Mouse (Mus musculus): ENCODE measurements around the gene Ypel2. TPM values are rescaled to one million over a fixed set of nuclear protein-coding genes. Genes with fewer than 3 reads are reported as not detected.

Ypel2 gene
- polyA plus RNA-seq, 1 experiment, result 6.3 TPM

DNA sequence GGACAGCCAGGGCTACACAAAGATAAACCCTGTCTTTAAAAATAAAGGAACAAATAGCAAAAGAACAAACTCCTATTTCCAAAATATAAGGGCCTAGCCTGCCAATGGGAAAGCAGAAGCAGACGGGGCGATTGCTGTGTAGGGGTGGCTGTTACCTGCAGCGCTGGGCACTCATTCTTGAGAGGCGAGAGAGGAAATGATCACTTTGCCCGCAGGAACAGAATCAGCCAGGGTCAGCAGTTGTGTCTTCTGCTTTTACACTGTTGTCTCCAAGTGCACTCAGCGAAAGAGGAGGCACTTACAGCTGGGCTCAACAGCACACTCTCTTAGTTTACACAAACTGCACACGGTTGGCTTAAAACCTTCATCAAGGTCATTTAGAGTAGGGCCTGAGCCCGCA, 25.9 kb upstream of the Ypel2 start:
- no peak for TF ChIP-seq CTCF (IDR thresholded peaks at IDR 0.05; ENCODE audit: borderline replicate concordance, extremely low read depth, insufficient read depth, insufficient read length)
- no peak for TF ChIP-seq POLR2A (IDR thresholded peaks at IDR 0.05; ENCODE audit: borderline replicate concordance, extremely low read depth, insufficient read depth, insufficient read length, poor library complexity, severe bottlenecking)
- no peak for DNase-seq (ENCODE audit: low read depth)

DNA sequence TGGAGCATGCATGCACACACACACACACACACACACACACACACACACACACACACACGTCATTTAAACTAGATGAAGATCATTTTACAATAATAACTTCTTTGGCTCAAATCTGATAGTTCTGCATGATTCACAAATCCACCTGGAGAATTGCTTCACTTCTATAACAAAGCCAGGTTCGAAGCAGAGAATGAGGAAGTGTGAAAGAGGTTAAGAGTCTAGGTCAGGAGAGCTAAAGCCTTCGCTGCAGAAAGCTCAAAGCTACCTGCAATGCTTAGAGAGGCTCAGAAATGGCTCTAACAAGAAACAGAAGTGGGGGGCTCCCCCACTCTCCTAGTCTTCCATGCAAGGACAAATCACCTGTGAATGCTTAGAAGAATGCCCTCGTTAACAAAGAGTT, 24.6 kb upstream of the Ypel2 start:
- no peak for TF ChIP-seq POLR2A (IDR thresholded peaks at IDR 0.05; ENCODE audit: borderline replicate concordance, extremely low read depth, insufficient read depth, insufficient read length, poor library complexity, severe bottlenecking)
- no peak for TF ChIP-seq CTCF (IDR thresholded peaks at IDR 0.05; ENCODE audit: borderline replicate concordance, extremely low read depth, insufficient read depth, insufficient read length)
- no peak for DNase-seq (ENCODE audit: low read depth)

DNA sequence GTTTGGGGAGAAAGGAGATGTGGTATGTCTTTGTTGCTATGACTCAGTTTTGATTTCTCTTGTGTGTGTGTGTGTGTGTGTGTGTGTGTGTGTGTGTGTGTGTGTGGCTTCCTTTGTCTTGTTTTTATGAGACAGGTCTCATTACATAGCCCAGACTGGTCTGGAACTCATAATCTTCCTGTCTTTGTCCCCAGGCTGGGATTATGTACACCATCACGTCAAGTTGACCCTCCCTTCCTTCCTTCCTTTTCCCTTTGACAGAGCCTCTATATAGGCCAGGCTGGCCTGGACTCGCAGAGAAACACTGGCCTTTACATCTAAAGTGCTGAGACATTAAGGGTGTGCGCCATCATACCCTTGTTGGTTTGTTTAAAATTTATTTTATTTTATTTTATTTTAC, 22.2 kb upstream of the Ypel2 start:
- no peak for DNase-seq (ENCODE audit: low read depth)
- TF ChIP-seq CTCF (IDR thresholded peaks at IDR 0.05; ENCODE audit: borderline replicate concordance, extremely low read depth, insufficient read depth, insufficient read length) (no peak), POLR2A (IDR thresholded peaks at IDR 0.05; ENCODE audit: borderline replicate concordance, extremely low read depth, insufficient read depth, insufficient read length, poor library complexity, severe bottlenecking) (no peak)

DNA sequence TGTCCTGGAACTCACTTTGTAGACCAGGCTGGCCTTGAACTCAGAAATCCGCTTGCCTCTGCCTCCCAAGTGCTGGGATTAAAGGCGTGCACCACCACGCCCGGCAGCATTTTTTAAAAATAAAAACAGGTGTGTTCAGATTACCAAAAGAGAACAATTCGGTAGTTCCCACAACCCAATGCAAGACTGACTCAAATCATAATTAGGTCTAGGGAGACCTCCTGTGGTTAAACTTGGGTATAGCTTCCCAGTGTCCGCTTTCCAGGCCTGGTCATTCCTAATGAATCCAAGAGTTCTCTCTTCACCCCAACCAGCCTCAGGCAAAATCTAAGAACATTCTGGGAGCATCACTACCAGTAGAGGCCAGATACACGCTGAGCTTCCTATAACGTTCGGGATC, 17.0 kb upstream of the Ypel2 start:
- DNase-seq (ENCODE audit: low read depth), result peak; percentile 80
- TF ChIP-seq CTCF (IDR thresholded peaks at IDR 0.05; ENCODE audit: borderline replicate concordance, extremely low read depth, insufficient read depth, insufficient read length) (peak; percentile 79), POLR2A (IDR thresholded peaks at IDR 0.05; ENCODE audit: borderline replicate concordance, extremely low read depth, insufficient read depth, insufficient read length, poor library complexity, severe bottlenecking) (no peak)

DNA sequence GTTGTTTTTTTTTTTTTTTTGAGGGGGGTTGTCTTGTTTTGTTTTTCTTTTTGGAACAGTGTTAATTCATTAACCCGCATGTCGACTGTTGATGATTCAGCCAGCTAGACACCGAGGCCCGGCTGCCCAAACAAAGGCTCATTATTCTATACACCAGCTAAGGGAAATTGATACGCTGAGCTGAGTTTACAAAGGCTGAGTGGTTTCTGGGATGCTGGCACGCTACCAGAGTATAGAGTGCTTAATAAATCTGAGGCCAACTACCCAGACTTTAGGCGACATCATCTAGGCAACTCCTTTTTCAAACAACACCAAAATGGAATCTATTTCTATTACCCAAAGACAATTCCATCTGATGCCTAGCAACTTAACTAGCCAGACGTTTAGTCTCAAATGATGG, 13.9 kb upstream of the Ypel2 start:
- DNase-seq (ENCODE audit: low read depth), result peak; percentile 91
- no peak for TF ChIP-seq CTCF (IDR thresholded peaks at IDR 0.05; ENCODE audit: borderline replicate concordance, extremely low read depth, insufficient read depth, insufficient read length)

GRCm38 (mm10) chr11:87004960-87005755, 11.7 kb upstream of the Ypel2 start:
- DNase-seq (ENCODE audit: low read depth), result no peak

DNA sequence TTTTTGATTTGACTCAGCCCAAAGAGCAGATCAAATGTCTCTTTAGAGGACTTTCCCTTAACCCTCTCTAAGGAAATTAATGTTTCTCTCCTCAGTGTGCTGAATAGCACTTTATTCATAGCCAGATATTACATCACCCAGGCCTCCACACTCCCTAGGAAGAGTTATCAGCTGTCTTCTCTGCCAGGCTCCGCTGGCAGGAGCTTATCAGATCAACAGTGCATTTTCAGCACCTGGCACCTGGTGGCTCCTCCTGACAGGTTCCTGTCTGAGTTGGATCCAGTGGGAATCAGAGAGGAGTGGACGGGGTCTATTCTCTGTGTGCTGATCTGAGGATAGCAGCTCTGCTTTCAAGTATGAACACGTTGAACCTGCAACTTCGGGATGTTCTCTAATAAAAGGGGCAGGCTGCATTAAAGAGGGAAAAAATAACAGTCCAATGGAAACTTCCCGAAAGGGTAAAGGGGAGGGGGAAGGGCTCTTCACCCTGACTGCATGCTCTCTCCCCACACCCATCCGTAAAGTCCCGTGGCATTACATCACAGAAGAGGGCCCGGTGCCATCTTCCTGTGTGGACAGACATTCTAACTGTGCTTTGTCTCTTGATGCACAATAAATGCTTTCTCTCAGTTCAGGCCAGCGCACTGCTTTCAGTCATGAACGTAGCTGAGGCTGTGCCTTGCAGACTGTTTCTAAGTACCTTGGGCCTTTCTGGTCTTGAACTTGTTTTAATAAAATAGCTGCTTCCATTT, 8.7 kb upstream of the Ypel2 start:
- no peak for TF ChIP-seq POLR2A (IDR thresholded peaks at IDR 0.05; ENCODE audit: borderline replicate concordance, extremely low read depth, insufficient read depth, insufficient read length, poor library complexity, severe bottlenecking)
- TF ChIP-seq CTCF (IDR thresholded peaks at IDR 0.05; ENCODE audit: borderline replicate concordance, extremely low read depth, insufficient read depth, insufficient read length), result no peak
- no peak for DNase-seq (ENCODE audit: low read depth)

More at GRCm38 (mm10) chr11:87004960-87005755, 11.7 kb upstream of the Ypel2 start:
- TF ChIP-seq POLR2A (IDR thresholded peaks at IDR 0.05; ENCODE audit: borderline replicate concordance, extremely low read depth, insufficient read depth, insufficient read length, poor library complexity, severe bottlenecking), result no peak

DNA sequence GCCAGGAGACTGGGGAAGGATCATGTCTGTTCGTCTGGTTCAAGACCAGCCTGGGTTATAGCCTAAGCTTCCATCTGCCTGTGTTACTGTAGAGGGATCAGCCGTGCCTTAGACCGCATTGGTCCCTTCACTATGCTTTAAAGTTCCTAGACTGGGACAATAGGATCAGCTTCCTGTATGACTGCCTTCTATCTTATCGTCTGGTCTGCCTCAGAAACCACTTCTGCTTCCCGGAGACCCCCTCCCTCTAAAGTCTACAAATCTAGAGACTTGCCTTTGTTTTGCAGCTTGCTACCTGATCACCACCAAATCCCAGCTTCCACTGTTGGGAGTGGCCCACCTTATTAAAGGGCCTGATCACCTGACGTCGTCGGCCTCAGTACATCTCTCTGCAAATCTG, 7.7 kb upstream of the Ypel2 start:
- TF ChIP-seq CTCF (IDR thresholded peaks at IDR 0.05; ENCODE audit: borderline replicate concordance, extremely low read depth, insufficient read depth, insufficient read length) (no peak), POLR2A (IDR thresholded peaks at IDR 0.05; ENCODE audit: borderline replicate concordance, extremely low read depth, insufficient read depth, insufficient read length, poor library complexity, severe bottlenecking) (no peak)
- no peak for DNase-seq (ENCODE audit: low read depth)

DNA sequence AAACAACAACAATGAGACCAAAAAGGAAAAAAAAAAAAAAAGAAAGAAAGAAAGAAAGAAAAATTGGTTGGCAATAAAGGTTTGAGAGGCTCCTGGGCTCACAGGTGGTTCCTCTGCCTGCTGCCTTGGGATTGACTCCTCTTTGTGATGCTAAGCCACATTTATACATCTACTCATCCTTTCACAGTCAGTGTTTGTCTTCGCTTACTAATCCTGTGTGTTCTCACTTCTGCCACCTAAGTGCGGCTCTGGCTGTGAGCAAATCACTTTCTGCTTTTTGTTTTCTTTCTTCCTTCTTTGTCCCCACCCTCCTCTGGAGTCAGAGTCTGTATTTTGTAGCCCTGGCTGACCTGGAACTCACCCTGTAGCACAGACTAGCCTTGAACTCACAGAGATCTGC, 2.8 kb upstream of the Ypel2 start:
- TF ChIP-seq CTCF (IDR thresholded peaks at IDR 0.05; ENCODE audit: borderline replicate concordance, extremely low read depth, insufficient read depth, insufficient read length) (no peak), POLR2A (IDR thresholded peaks at IDR 0.05; ENCODE audit: borderline replicate concordance, extremely low read depth, insufficient read depth, insufficient read length, poor library complexity, severe bottlenecking) (no peak)
- no peak for DNase-seq (ENCODE audit: low read depth)

DNA sequence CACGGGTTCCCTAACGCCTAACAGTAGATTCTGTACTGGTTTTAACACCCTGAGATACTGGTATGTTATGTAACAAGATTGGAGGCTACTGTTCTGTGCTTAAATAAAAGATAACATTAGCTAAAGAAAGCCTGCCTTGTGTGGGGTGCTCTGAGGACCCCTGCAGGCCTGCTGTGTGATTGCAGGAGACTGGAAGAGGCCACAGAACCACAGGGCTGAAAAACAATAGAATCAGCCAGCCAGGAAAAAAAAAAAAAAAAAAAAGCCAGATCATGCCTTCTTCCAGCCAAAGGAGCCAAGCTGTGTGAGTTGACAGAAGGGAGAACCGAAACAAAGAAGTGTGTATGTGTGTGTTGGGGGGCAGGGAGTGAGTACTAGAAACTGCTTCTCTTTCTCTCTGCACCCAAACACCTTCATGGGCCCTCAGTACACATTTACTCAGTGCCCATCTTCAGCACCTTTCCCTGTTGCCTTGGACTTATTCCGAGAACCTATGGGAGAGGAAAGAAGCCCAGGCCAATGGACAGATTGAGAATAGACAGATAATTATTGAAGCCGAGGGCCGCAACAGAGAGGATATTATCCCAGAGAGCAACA, 2.2 kb upstream of the Ypel2 start:
- TF ChIP-seq CTCF (IDR thresholded peaks at IDR 0.05; ENCODE audit: borderline replicate concordance, extremely low read depth, insufficient read depth, insufficient read length) (peak; percentile 88), POLR2A (IDR thresholded peaks at IDR 0.05; ENCODE audit: borderline replicate concordance, extremely low read depth, insufficient read depth, insufficient read length, poor library complexity, severe bottlenecking) (no peak)
- peak; percentile 92 for DNase-seq (ENCODE audit: low read depth)

DNA sequence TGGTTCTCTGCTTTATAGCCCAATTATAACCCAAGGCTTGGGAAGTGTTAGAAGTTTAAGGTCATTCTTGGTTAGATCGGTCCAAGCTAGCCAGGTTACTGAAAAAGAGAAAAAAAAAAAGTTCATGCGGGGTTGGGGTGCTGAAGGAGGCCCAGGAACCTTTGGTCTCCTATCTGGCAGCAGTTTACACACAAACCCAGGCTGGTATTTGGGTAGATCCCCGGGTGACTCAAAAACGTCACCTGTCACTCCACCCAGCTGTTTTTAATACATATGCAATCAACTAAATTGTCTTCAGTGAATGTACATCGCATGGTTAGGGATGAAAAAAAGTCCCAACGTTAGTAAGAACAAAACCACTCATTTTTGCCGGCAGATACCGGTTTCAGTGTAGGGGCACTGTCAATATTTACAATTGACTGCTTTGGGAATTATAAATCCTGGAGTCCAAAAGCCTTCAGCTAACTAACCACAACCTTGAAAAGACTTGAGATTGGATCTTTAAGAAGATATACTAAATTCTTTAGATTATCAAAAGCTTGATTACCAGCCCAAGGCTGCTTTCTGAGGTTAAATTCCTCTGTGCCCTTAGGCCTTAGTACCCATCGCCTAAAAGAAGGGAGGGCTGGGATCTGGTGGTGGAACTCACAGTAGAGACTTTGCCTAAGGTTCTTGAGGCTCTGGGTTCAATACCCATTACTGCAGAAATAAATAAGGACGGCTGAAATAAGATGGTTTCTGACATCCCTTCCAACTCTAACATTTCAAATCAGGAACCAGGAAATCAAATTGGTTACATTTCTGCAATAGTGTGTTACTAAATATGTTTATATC, 1.5 kb upstream of the Ypel2 start:
- no peak for TF ChIP-seq CTCF (IDR thresholded peaks at IDR 0.05; ENCODE audit: borderline replicate concordance, extremely low read depth, insufficient read depth, insufficient read length)
- no peak for TF ChIP-seq POLR2A (IDR thresholded peaks at IDR 0.05; ENCODE audit: borderline replicate concordance, extremely low read depth, insufficient read depth, insufficient read length, poor library complexity, severe bottlenecking)
- DNase-seq (ENCODE audit: low read depth), result no peak

All from brain, embryonic 14.5 days (tissue).